Mouse (Mus musculus) activated CD4-positive, CD25-positive, alpha-beta regulatory T cell, adult 9 weeks (primary cell): ENCODE measurements around the gene Rbm6. TPM values are rescaled to one million over a fixed set of nuclear protein-coding genes. Genes with fewer than 3 reads are reported as not detected.

Source experiments
- polyA plus RNA-seq: library from polyadenylated mRNA; unstranded; fragments of 100-300 nt; shearing (Covaris generic); gene quantifications from one replicate; pipeline ENCODE4 v1.2.1, GENCODE M21; 2017

The Rbm6 gene
- polyA plus RNA-seq = 118 TPM

DNA sequence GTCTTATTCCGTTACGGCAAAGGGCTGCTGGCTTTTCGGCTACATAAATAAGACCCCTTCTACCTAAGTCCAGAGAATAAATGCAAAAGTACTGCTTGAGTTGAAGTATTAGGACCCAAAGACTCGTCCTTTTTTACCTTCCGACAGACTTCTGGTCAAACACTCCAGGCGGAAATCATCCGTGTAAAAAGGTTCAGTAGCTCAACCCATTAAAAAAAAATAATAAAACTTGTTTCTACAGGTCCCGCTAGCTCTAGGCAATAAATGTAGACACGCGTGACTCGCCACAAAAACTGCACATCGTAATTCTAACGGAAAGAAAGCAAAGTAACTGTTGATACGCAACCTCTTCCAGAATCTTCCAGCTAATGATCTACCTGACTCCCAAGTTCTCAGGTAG, at the start of gene Rbm6:
TSS of gene Rbm6 (minus strand) at position 101 of the 400 bp plus-strand sequence.

DNA sequence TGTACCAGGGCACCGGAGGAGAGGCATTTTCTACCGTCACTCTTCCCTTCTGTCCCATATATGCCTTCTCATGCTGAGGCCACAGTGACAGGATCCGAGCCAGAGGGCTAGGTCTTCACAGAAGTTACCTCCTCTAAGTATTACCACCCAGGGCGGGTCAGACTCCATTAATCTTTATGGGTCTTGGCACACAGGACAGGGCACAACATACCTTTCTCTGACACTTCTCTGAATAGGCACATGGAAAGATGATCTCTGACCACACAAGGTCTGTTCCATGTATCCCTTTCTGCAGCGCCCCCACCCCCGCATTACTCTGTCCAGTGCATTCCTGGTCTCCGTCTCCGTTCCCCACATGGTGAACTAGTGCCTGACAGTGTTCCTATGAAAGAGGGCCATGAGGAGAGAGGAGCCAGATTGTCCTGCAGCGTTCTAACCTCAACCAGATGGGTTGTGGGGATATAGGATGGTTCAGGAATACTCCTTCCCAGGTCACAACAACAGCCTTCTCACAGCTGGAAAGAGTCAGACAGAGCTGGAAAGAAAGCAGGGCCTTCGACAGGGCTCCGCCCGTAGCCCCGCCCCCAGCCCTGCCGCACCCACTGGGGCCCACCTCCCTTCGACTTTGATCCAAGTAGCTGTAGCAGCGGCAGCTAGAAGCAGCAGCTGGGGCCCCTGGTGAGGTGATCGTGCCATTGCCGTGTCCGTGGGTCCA, 33.4 kb upstream of the Rbm6 start, which contains the start of gene Mst1r:
TSS of gene Mst1r (plus strand) at position 622 of the 715 bp plus-strand sequence.

DNA sequence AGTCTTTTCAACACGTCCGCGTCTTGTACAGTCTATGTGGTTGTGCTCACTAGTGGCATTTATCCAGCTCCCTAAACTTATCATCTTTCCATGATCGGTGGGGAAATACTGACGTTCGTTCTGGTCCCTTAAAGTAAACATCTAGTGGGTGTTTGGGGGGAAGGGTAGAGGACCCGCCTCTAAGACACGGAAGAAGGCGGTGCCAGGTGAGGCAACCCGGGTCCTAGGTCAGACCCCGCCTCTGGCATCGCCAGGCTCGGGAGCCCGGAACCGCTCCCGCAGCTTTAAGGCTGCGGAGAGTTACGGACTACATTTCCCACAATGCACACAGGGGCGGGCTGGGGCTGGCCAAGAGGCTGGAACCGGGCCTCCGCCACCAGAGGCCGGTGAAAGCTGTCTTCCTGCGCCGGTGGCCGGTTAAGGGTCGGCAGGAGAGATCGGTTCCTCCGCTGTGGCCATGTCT, 14.8 kb upstream of the Rbm6 start, which contains the start of gene Mon1a:
TSS of gene Mon1a (plus strand) at position 348 of the 463 bp plus-strand sequence.

GRCm38 (mm10) chr9:107770374-107771290, 102.4 kb downstream of the Rbm6 start, which contains the start of gene Rbm5:
Gene Rbm5, minus strand, starts transcription at chr9:107770996.

Other genes with a start within 250 kb of the Rbm6 start
- gene Gnai2, start 237.9 kb downstream of the Rbm6 start, polyA plus RNA-seq = 271 TPM
- gene Slc38a3, start 203.7 kb downstream of the Rbm6 start, polyA plus RNA-seq = not detected
- 0.50 TPM for gene Gnat1, start 193.5 kb downstream of the Rbm6 start, polyA plus RNA-seq
- gene Sema3f, start 162.8 kb downstream of the Rbm6 start, polyA plus RNA-seq = not detected
- 359 TPM for gene Rbm5, start 102.2 kb downstream of the Rbm6 start, polyA plus RNA-seq
- 24.2 TPM for gene Mon1a, start 14.9 kb upstream of the Rbm6 start, polyA plus RNA-seq
- gene Mst1r, start 33.6 kb upstream of the Rbm6 start, polyA plus RNA-seq = not detected
- not detected for gene Actl11, start 55.2 kb upstream of the Rbm6 start, polyA plus RNA-seq
- gene Camkv, start 62.4 kb upstream of the Rbm6 start, polyA plus RNA-seq = not detected
- gene Traip, start 76.9 kb upstream of the Rbm6 start, polyA plus RNA-seq = 5.7 TPM
- gene Uba7, start 102.3 kb upstream of the Rbm6 start, polyA plus RNA-seq = 321 TPM
- gene Gm20661, start 109.8 kb upstream of the Rbm6 start, polyA plus RNA-seq = 0.27 TPM
- gene Inka1, start 112.6 kb upstream of the Rbm6 start, polyA plus RNA-seq = 2.3 TPM
- 0.77 TPM for gene Cdhr4, start 119.3 kb upstream of the Rbm6 start, polyA plus RNA-seq
- not detected for gene Gm20662, start 123.1 kb upstream of the Rbm6 start, polyA plus RNA-seq
- 68.8 TPM for gene Ip6k1, start 129.3 kb upstream of the Rbm6 start, polyA plus RNA-seq
- gene Gmppb, start 176.0 kb upstream of the Rbm6 start, polyA plus RNA-seq = 40.7 TPM
- gene Amigo3, start 179.9 kb upstream of the Rbm6 start, polyA plus RNA-seq = 4.8 TPM
- 1.2 TPM for gene Mst1, start 207.2 kb upstream of the Rbm6 start, polyA plus RNA-seq
- gene Rnf123, start 210.1 kb upstream of the Rbm6 start, polyA plus RNA-seq = 189 TPM
- 140 TPM for gene Apeh, start 221.4 kb upstream of the Rbm6 start, polyA plus RNA-seq